Mouse (Mus musculus): Measurements from ENCODE around the gene Hist1h2bf.

Gene Hist1h2bf

GRCm38 (mm10) chr13:23529480-23530165 lies 44.4 kb downstream of the Hist1h2bf start:
- DNase-seq (ENCODE audit: low read depth, low spot score) = no peak

- no peak for DNase-seq (ENCODE audit: low read depth, low spot score)
Measured at GRCm38 (mm10) chr13:23529005-23529404, 45.0 kb downstream of the Hist1h2bf start.

- peak; percentile 81 for DNase-seq (ENCODE audit: low read depth, low spot score)
Measured at GRCm38 (mm10) chr13:23526312-23526711, 47.7 kb downstream of the Hist1h2bf start.

GRCm38 (mm10) chr13:23525901-23526300 lies 48.1 kb downstream of the Hist1h2bf start:
- DNase-seq (ENCODE audit: low read depth, low spot score) = no peak

- DNase-seq (ENCODE audit: low read depth, low spot score) = peak; percentile 68
Measured at GRCm38 (mm10) chr13:23524654-23525053, 49.3 kb downstream of the Hist1h2bf start.

- DNase-seq (ENCODE audit: low read depth, low spot score) = no peak
Measured at GRCm38 (mm10) chr13:23523976-23524375, 50.0 kb downstream of the Hist1h2bf start.

Measured in telencephalon, adult 2 months (tissue).